Mouse (Mus musculus) brain, embryonic 14.5 days (tissue): Measurements from ENCODE around the gene Pih1d1.

Experiments
- CTCF ChIP-seq: fragments of 200-500 bp; IDR thresholded peaks from 2 replicates; pipeline ENCODE4 v1.5.1; 2012; ENCODE audit warnings: inconsistent platforms, mild to moderate bottlenecking, moderate library complexity, borderline replicate concordance; ENCODE audit not compliant: insufficient read depth, insufficient read length; ENCODE audit errors: extremely low read depth
- POLR2A ChIP-seq: fragments of 200-500 bp; IDR thresholded peaks from 2 replicates; pipeline ENCODE4 v1.6.1; 2012; ENCODE audit warnings: mild to moderate bottlenecking, inconsistent platforms, borderline replicate concordance; ENCODE audit not compliant: poor library complexity, insufficient read depth, insufficient read length, severe bottlenecking; ENCODE audit errors: extremely low read depth

DNA sequence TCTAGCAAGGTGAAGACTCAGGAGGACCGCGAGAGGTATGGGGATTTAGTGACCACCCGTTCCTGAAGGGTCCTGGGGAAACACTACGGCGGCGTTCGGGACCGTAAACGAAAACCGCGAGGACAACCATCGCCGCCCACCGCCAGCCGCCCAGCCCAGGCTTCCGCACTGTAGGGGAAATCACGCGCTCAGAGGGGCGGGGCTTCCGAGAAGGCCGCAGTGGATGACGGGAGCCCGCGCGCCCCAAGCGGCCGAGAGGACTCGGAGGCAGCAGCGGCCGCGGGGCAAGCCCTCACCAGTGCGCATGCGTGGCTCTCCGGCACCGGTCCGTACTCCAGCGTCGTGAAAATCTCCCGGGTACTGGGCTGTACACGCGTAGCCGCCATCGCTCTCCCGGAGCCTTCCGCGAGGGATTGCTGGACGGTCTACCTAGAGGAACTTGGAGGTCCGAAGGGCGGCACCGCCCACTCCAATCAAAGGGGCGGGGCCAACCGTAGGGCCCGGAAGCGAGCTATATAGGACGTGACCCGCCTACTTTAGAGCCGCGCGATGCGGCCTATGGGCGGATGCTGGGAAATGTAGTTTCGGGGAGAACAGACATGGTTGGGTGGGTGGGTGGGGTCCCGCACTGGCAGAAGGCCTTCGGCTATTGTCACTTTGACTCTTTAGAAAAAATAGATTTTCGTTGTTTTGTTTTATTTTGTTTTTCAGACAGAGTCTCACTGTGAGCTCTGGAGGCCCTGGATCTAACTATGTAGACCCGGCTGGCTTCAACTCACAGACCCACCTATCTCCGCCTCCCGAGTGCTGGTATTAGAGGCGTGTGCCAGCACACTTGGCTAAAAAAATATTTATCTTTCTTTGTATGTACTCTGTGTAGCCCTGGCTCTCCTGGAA, at the start of gene Pih1d1, which contains the start of gene Aldh16a1:
- peak; percentile 61 for TF ChIP-seq CTCF
- TF ChIP-seq POLR2A: peak; percentile 91
